Mouse (Mus musculus): ENCODE data around the gene Ccdc158.

- no peak for TF ChIP-seq CTCF (IDR thresholded peaks at IDR 0.05; ENCODE audit: extremely low read depth, insufficient read depth, insufficient read length, insufficient replicate concordance)
- no peak for TF ChIP-seq POLR2A (IDR thresholded peaks at IDR 0.05; ENCODE audit: low read depth, low read length)
Measured at GRCm38 (mm10) chr5:92640861-92641260, 34.2 kb downstream of the Ccdc158 start.

Measured in spleen, adult 2 months (tissue).